Mouse (Mus musculus) lung, postnatal 14 days (tissue): Measurements from ENCODE around the gene Ak1.

Experiments
- DNase-seq: peaks from one replicate; pipeline ENCODE4 v3.0.0; 2021

The Ak1 gene

GRCm38 (mm10) chr2:32621517-32621859 is at the start of gene Ak1:
Gene Ak1 (plus strand): TSS chr2:32621758.
- DNase-seq: no peak

- no peak for DNase-seq
Measured at GRCm38 (mm10) chr2:32572196-32572595, 49.4 kb upstream of the Ak1 start.

GRCm38 (mm10) chr2:32574497-32574896 is 47.1 kb upstream of the Ak1 start, which contains the start of gene Pip5kl1:
Gene Pip5kl1 (plus strand): TSS chr2:32574797.
- DNase-seq: no peak

- peak; percentile 62 for DNase-seq
Measured at GRCm38 (mm10) chr2:32574901-32575585, 46.5 kb upstream of the Ak1 start.

- no peak for DNase-seq
Measured at GRCm38 (mm10) chr2:32575586-32576160, 45.9 kb upstream of the Ak1 start, which contains the start of gene 9430097D07Rik. Gene 9430097D07Rik (minus strand): TSS chr2:32575684.

- DNase-seq: no peak
Measured at GRCm38 (mm10) chr2:32576532-32576931, 45.0 kb upstream of the Ak1 start.

GRCm38 (mm10) chr2:32578146-32579046 is 43.2 kb upstream of the Ak1 start:
- DNase-seq: peak; percentile 55

GRCm38 (mm10) chr2:32581450-32582095 is 40.0 kb upstream of the Ak1 start:
- DNase-seq: peak; percentile 63

- DNase-seq: peak; percentile 86
Measured at GRCm38 (mm10) chr2:32582830-32583799, 38.4 kb upstream of the Ak1 start.

- DNase-seq: no peak
Measured at GRCm38 (mm10) chr2:32585149-32585714, 36.3 kb upstream of the Ak1 start.

- peak; percentile 94 for DNase-seq
Measured at GRCm38 (mm10) chr2:32586871-32587351, 34.6 kb upstream of the Ak1 start, which contains the start of gene St6galnac4. Gene St6galnac4 (plus strand): TSS chr2:32587095.

GRCm38 (mm10) chr2:32587731-32588321 is 33.7 kb upstream of the Ak1 start:
- DNase-seq: no peak

- DNase-seq: peak; percentile 39
Measured at GRCm38 (mm10) chr2:32589213-32589795, 32.3 kb upstream of the Ak1 start.

- DNase-seq: no peak
Measured at GRCm38 (mm10) chr2:32590224-32590623, 31.3 kb upstream of the Ak1 start.

- no peak for DNase-seq
Measured at GRCm38 (mm10) chr2:32591249-32591648, 30.3 kb upstream of the Ak1 start.

- DNase-seq: no peak
Measured at GRCm38 (mm10) chr2:32596725-32597124, 24.8 kb upstream of the Ak1 start.

GRCm38 (mm10) chr2:32597248-32597647 is 24.3 kb upstream of the Ak1 start:
- no peak for DNase-seq

- DNase-seq: no peak
Measured at GRCm38 (mm10) chr2:32597699-32598098, 23.9 kb upstream of the Ak1 start.

- no peak for DNase-seq
Measured at GRCm38 (mm10) chr2:32598506-32598905, 23.1 kb upstream of the Ak1 start.

GRCm38 (mm10) chr2:32599409-32599808 is 22.1 kb upstream of the Ak1 start, which contains the start of gene St6galnac6:
Gene St6galnac6 (plus strand): TSS chr2:32599709.
- no peak for DNase-seq
